Mouse (Mus musculus): ENCODE measurements at regions not wholly inside any gene's neighbourhood (a gene's known extent, or its start where the extent isn't known, plus 50 kb on each side); places are given as distances from the start of the nearest gene placed in this dataset.

- no peak for DNase-seq (ENCODE audit: low spot score in 2 of 2)
Observed at GRCm38 (mm10) chr13:59874137-59874931, 51.4 kb upstream of the Tut7 start.

All from frontal cortex, postnatal 25 days (tissue).